Mouse (Mus musculus) layer of hippocampus, adult 8-10 months (tissue): Measurements from ENCODE around the gene Rpl32. TPM values are rescaled to one million over a fixed set of nuclear protein-coding genes. Genes with fewer than 3 reads are reported as not detected.
"Not testable (repeated sequence)": the region's sequence is repeated elsewhere in the genome, so short reads cannot be mapped to it uniquely, and the experiment has no call there.

Experiments
- DNase-seq, 2 experiments: peaks; one replicate each; pipeline ENCODE4 v3.0.0; 2022; ENCODE audit warnings: low spot score in 2 of 2
- total RNA-seq, 4 experiments: library from RNA; stranded (reverse); gene quantifications; 2 replicates each; pipeline ENCODE4 v1.2.4; 2022

Rpl32 gene
- total RNA-seq = 100 to 1,000 TPM; 486 to 663 (median 564) TPM

GRCm38 (mm10) chr6:115808488-115809231 is at the start of gene Rpl32:
Rpl32 (minus strand) TSS chr6:115808747.
- peak; percentile 74 to 84 for DNase-seq

DNA sequence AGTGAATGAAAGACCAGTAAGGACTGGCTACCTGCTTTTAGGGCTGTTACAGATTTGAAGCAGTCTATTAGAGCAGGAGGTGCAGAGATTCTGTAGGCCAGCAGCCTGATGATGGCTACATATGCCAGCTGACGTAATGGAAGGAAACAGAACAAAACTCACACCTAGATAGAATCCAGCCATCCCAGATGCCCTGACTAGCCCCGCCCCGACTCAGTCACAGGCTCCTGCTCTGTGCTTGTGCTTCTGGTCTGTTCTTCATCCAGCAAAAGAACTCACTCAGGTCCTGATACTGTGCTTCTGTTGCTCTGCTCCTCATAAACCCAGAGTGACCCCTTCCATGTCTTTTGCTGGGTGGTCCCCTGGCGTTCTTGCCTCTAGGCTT is 47.8 kb upstream of the Rpl32 start:
- no peak for DNase-seq

DNA sequence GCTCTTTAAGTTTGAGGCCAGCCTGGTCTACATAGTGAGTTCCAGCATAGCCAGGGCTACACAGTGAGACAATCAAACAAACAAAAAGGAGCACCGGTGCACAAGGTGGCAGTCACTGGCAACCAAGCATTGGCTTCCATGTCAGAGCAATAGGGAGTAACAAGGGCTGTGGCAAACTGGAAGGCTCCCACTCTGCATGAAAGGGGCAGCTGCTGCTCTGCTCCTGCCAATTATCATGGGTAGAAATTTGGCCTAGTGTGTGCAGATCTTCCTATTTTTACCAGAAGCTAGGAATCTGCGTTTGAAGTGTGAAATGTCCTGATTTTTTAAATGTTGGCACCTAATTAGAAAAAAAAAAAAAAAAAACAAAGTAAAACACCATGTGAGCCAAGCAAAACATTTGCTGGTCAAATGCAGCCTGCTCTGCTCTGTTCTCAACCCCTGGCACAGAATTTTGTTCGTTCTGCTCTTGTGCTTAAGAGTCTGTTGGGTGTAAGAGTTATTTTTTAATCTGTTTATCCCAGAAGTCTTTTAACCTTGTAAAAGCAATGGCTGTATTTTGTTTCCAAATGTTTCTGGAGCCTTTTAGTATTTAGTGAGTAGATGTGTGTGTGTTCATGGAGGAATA is 47.3 kb upstream of the Rpl32 start:
- DNase-seq = peak in 1 of 2 experiments; percentile 49

- DNase-seq = no peak
Measured at GRCm38 (mm10) chr6:115854432-115854831, 45.9 kb upstream of the Rpl32 start.

DNA sequence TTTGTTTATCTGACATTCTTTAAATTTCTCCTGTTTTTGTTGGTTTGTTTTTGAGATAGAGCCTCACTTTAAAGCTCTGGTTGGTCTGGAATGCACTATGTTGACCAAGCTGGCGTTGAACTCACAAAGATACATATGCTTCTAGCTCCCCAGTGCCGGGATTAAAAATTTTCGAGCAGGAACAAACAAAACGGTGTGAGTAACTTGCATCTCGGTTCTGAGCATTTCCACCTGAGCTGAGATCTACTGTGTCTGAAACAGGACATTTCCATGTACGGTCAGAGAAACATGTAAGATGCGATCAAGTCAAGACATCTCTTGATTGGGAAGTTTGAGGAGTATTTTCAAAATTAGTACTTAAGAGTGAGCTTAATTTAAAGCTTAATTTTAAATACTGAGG is 45.4 kb upstream of the Rpl32 start:
- no peak for DNase-seq

DNA sequence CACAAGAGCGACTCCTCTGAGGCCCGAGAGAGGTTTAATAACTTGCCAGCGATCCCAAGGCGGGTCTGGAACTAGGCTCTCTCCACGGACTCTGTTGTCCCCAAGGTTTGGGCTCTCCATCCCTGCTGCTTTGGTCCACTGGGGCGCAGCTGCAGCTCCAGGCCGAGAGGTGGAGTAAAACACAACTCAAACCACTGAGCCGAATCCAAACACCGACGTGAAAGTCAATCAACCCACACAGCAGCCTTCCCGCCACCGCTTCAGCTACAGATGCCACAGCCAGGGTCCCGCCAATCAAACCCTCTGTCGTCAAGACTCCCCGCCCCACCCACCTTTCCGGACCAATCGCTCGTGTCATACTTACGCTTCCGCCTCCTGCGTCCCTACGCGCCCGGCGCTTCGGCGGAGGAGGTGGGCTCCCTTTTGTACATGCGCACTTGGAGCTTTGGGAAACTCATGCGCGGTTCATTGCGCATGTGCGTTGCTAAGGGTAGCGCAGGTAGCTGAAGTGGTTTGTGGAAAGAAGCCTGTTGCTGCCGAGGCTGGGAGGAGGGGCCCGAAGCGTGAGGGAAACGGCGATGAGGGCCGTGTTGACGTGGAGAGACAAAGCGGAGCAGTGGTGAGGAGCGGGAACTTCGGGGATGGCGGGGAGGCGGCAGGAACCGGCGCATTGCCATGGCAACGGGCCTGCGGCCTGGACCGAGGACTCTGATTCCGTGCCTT is 44.7 kb upstream of the Rpl32 start, which contains the start of the genes Mbd4 and Ift122:
Gene Mbd4, minus strand, starts transcription at position 281 of the 723 bp plus-strand sequence.
Gene Ift122, plus strand, starts transcription at position 380 of the 723 bp plus-strand sequence.
- DNase-seq = peak; percentile 98 to 99

- DNase-seq = no peak
Measured at GRCm38 (mm10) chr6:115852446-115853090, 44.0 kb upstream of the Rpl32 start.

- DNase-seq = no peak
Measured at GRCm38 (mm10) chr6:115848598-115849304, 40.2 kb upstream of the Rpl32 start.

DNA sequence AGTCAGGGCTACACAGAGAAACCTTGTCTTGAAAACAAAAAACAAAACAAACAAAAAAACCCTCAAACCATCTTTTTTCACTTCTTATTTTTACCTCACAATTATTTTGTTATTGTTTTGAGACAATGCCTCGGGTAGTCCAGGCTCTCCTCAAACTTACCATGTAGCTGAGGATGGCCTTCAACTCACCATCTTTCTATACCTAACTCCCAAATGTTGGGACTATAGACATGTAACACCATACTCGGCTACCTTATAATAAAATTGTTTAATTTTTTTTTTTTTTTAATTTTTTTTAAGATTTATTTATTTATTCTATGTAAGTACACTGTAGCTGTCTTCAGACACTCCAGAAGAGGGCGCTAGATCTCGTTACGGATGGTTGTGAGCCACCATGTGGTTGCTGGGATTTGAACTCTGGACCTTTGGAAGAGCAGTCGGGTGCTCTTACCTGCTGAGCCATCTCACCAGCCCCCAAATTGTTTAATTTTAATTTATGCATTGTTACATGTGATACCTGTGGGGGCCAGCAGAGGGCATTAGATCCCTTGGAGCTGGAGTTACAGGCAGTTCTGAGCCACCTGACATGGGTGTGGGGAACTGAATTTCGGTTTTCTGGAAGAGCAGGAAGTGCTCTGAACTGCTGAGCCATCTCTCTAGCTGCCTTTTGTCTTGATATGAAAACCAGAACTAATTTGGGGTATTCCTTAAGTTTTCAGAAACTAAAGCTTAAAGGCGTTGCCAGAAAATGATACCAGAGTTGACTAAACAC is 38.3 kb upstream of the Rpl32 start:
- DNase-seq = peak in 1 of 2 experiments; percentile 55

- no peak for DNase-seq
Measured at GRCm38 (mm10) chr6:115845006-115845405, 36.5 kb upstream of the Rpl32 start.

DNA sequence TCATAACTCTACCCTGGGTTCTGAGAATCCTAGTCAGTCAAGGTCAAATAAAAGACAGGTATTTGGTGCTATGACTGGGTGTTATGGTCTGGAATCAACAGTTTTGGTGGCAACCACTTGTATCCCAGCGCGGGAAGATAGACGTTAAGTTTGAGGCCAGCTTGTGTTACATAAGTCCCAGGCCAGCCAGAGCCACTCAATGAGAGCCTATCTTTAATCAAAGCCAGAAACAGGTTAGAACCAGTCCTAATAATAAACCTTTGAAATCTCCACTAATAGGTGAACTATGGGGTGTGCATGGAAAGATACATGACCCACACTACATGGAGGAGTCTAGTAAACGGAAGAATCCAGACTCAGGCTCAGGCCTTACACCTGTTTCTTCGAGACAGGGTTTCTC is 30.2 kb upstream of the Rpl32 start:
- no peak for DNase-seq

GRCm38 (mm10) chr6:115838161-115838597 is 29.6 kb upstream of the Rpl32 start, which contains the start of gene Efcab12:
Efcab12 (minus strand) TSS chr6:115838412.
- DNase-seq = peak; percentile 68 to 80

DNA sequence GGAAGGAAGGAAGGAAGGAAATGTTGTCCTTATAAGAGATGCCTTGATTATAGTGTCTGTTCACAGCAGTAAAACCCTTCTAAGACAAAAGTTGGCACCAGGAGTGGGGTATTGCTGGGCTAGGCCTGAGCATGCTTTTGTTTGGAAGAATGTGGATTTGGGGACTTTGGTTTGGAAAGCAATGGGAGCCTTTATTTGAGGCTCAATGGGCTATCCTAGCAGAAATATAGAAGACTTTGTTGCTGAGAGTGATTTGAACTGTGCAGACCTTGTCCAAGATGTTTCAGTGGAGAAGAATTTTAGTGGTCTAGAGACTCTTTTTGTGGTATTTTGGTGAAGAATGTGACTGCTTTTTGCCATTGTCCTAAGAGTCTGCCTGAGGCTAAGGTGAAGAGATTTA is 25.3 kb upstream of the Rpl32 start:
- DNase-seq = no peak

- no peak for DNase-seq
Measured at GRCm38 (mm10) chr6:115832152-115832850, 23.8 kb upstream of the Rpl32 start.

- DNase-seq = no peak
Measured at GRCm38 (mm10) chr6:115830779-115831601, 22.4 kb upstream of the Rpl32 start.

DNA sequence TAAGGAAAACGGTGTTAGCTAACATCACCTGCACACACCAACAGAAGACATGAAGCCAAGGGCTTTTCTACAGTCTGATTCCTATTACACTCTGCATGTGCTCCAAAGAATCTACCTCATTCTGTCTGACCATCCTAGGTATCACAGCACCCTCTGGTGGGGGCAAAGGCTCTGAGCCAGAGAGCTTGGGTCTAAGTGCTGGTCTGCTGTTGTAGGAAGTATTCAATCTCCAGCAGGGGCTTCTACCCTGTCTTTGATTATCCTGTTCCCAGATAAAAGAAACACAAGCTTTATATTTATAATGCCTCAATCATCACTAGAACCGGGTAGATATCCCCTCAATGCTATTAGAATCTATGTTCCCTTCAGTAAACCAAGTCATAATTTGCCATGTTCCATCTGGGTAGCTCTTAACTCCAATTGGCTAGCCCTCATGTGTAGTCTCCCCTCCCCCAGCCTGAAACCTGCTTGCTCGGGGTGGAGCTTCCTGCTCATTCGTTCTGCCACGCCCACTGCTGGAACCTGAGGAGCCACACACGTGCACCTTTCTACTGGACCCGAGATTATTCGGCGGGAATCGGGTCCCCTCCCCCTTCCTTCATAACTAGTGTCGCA is 15.4 kb upstream of the Rpl32 start:
- DNase-seq = not testable (repeated sequence)

- no peak for DNase-seq
Measured at GRCm38 (mm10) chr6:115821216-115821993, 12.9 kb upstream of the Rpl32 start.
